ENCODE assay signal across 9 mouse cellular contexts in the genomic region with DNA sequence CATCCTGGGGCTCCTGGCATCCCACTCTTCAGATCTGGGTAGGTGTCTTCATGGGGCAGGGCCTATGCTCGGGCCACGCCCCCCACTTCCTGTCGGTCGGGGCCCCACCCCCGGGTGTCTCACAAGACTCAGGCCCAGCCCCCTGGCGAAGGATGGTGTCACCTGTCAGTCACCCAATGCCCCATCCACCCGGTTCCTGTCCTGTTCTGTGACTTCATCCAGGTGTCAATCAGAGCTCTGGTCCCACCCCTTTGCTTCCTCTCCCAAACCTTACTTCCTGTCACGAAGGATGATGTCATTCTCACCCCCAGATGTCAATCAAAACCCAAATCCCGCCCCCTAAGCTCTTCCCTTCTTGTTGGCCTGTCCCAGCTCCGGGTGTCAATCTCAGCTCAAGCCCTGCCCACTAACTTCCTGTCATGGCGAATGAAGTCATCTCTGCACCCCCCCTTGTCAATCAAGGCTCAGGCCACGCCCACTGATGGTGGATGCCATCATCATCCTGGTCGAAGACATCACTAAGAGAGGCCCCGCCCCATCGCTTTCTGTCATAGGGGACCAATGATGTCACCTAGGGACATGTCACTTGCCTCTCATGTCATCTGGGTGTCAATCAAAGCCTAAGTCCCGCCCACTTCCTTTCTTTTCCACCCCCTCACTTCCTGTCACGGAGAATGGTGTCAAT. TPM values are rescaled to one million over a fixed set of nuclear protein-coding genes. Genes with fewer than 3 reads are reported as not detected.
A peak's percentile ranks its signal among the peaks of the same experiment; 100 is the strongest.
DNase-seq lines count a peak whose midpoint lies in the region; ATAC-seq and TF ChIP-seq lines count a peak whose summit lies in the region.
"Had no signal": no experiment of that assay in that cellular context is flagged by ENCODE, and none has a peak within 500 bp of the region (broad histone marks: within the 10 kb centered on the region; RNA-seq: fewer than 3 reads in every experiment).

No protein-coding gene starts in this region.

- H3K27ac ChIP-seq in embryonic facial prominence, embryonic 11.5 days (replicated peaks; ENCODE audit: low read depth, low read length) = no peak overlapping the region
- H3K27ac ChIP-seq in hindbrain, embryonic 11.5 days (ENCODE audit: low read depth, low read length) = no peak overlapping the region
- H3K27ac ChIP-seq in midbrain, postnatal 0 days (ENCODE audit: low read depth, low read length) = peak overlapping the region; percentile 73; the same call in 1 of the 2 replicates

- H3K36me3 ChIP-seq in embryonic facial prominence, embryonic 11.5 days (replicated peaks; ENCODE audit: control insufficient read depth, insufficient read depth, low read depth, low read length) = no peaks in the 10 kb centered on the region
- H3K36me3 ChIP-seq in hindbrain, embryonic 11.5 days (ENCODE audit: control insufficient read depth, insufficient read depth, low read length) = 0 out of 2 replicates have a peak, but pooled peaks cover 2% of the 10 kb centered on the region
- no peaks in the 10 kb centered on the region for H3K36me3 ChIP-seq in midbrain, postnatal 0 days (ENCODE audit: insufficient read depth, low read length)

- peak overlapping the region; percentile 63; the same call in 1 of the 2 replicates for H3K4me3 ChIP-seq in embryonic facial prominence, embryonic 11.5 days (ENCODE audit: low read depth, low read length)
- peak overlapping the region; percentile 70; the same call in 1 of the 2 replicates for H3K4me3 ChIP-seq in hindbrain, embryonic 11.5 days (ENCODE audit: low read depth, low read length)
- H3K4me3 ChIP-seq in midbrain, postnatal 0 days (ENCODE audit: low read depth, low read length) = peak overlapping the region; percentile 61

- 79% methylated on average over 17 of the region's 17 CpGs for WGBS in embryonic facial prominence, embryonic 11.5 days
- 80% methylated on average over 17 of the region's 17 CpGs for WGBS in hindbrain, embryonic 11.5 days
- WGBS in midbrain, postnatal 0 days = 87% methylated on average over 17 of the region's 17 CpGs

- DNase-seq in cerebellum, adult 11 months = peak; percentile 42
- DNase-seq in embryonic facial prominence, embryonic 11.5 days (ENCODE audit: low spot score) = peak; percentile 25
- DNase-seq in hindbrain, embryonic 11.5 days (ENCODE audit: low spot score) = peak; percentile 21
- DNase-seq in left cerebral cortex, postnatal 36 days (ENCODE audit: low spot score in 2 of 2) = peak; percentile 18 to 30
- DNase-seq in midbrain, postnatal 0 days (ENCODE audit: low spot score) = peak; percentile 35
- DNase-seq in testis, postnatal 14 days (ENCODE audit: low spot score) = peak; percentile 86

- TF ChIP-seq CTCF in midbrain, postnatal 0 days (IDR thresholded peaks at IDR 0.05) = no peak

- no peaks in the 10 kb centered on the region for H3K4me1 ChIP-seq in embryonic facial prominence, embryonic 11.5 days (ENCODE audit: control insufficient read depth, insufficient read depth, low read length)
- H3K4me1 ChIP-seq in hindbrain, embryonic 11.5 days (replicated peaks; ENCODE audit: control insufficient read depth, insufficient read depth, low read length) = no peaks in the 10 kb centered on the region
- no peaks in the 10 kb centered on the region for H3K4me1 ChIP-seq in midbrain, postnatal 0 days (ENCODE audit: insufficient read depth, low read length)

- no peak overlapping the region for H3K9ac ChIP-seq in embryonic facial prominence, embryonic 11.5 days (replicated peaks; ENCODE audit: low read length)
- no peak overlapping the region for H3K9ac ChIP-seq in hindbrain, embryonic 11.5 days (ENCODE audit: low read depth, low read length)
- 0 out of 2 replicates have a peak overlapping the region, but pooled peaks have one; percentile 72 for H3K9ac ChIP-seq in midbrain, postnatal 0 days (replicated peaks; ENCODE audit: low read length, poor library complexity, severe bottlenecking)

- ATAC-seq in cerebellum, adult (ENCODE audit: insufficient number of reproducible peaks, low FRiP score, low TSS enrichment) = no peak
- ATAC-seq in CD4-positive, CD25-positive, alpha-beta regulatory T cell, adult 4 months = peak; percentile 3
- peak; percentile 8; the same call in 1 of the 2 replicates for ATAC-seq in embryonic facial prominence, embryonic 11.5 days (replicated peaks; ENCODE audit: insufficient number of reproducible peaks, low FRiP score, low TSS enrichment, low read depth)
- peak; percentile 1; the same call in 1 of the 2 replicates for ATAC-seq in hindbrain, embryonic 11.5 days (ENCODE audit: low FRiP score)
- ATAC-seq in midbrain, postnatal 0 days (ENCODE audit: low FRiP score) = peak; percentile 3; the same call in 1 of the 2 replicates

- no peak overlapping the region; the same call in 1 of the 2 replicates for H3K4me2 ChIP-seq in embryonic facial prominence, embryonic 11.5 days (ENCODE audit: low read depth, low read length)
- no peak overlapping the region; the same call in 1 of the 2 replicates for H3K4me2 ChIP-seq in hindbrain, embryonic 11.5 days (replicated peaks; ENCODE audit: low read depth, low read length)
- peak overlapping the region; percentile 90 for H3K4me2 ChIP-seq in midbrain, postnatal 0 days (ENCODE audit: low read depth, low read length, poor library complexity, severe bottlenecking)

- H3K9me3 ChIP-seq in embryonic facial prominence, embryonic 11.5 days (replicated peaks; ENCODE audit: control insufficient read depth, low read length) = peaks cover 14% of the 10 kb centered on the region
- peaks cover 10% of the 10 kb centered on the region; the same call in 1 of the 2 replicates for H3K9me3 ChIP-seq in hindbrain, embryonic 11.5 days (ENCODE audit: control insufficient read depth, low read length)
- peaks cover 32% of the 10 kb centered on the region; the same call in 1 of the 2 replicates for H3K9me3 ChIP-seq in midbrain, postnatal 0 days (ENCODE audit: low read length)

- intact Hi-C loops in left cerebral cortex, postnatal 36 days (cut with DNase I) = no loop called here

- H3K27me3 ChIP-seq in embryonic facial prominence, embryonic 11.5 days (ENCODE audit: control insufficient read depth, insufficient read depth, low read length) = no peaks in the 10 kb centered on the region
- no peaks in the 10 kb centered on the region for H3K27me3 ChIP-seq in hindbrain, embryonic 11.5 days (ENCODE audit: control insufficient read depth, insufficient read depth, low read length)
- no peaks in the 10 kb centered on the region for H3K27me3 ChIP-seq in midbrain, postnatal 0 days (ENCODE audit: insufficient read depth, low read length)

RNA-seq across cellular contexts. Expression of a gene that starts 1.2 kb away (rescaled TPM):
- 10 to 100 TPM in 1 of 2 experiments, 1 to 10 TPM in 1; 5.1 to 12.1 TPM for polyA plus RNA-seq in CD4-positive, CD25-positive, alpha-beta regulatory T cell, adult 4 months (2017; shearing (Covaris generic))
- polyA plus RNA-seq in embryonic facial prominence, embryonic 11.5 days (2014; fragmentation: Nextera tagmentation; extraction: Ambion mirVana) = 1.4 and 3.8 TPM in 2 replicates
- 3.0 TPM in 2 replicates for polyA plus RNA-seq in hindbrain, embryonic 11.5 days (2014; fragmentation: Nextera tagmentation; extraction: Ambion mirVana)
- total RNA-seq in left cerebral cortex, postnatal 36 days (2021) = 1 to 10 TPM; 3.6 to 3.9 TPM
- total RNA-seq in midbrain, postnatal 0 days (2014; rRNA removed) = 5.9 and 11.3 TPM in 2 replicates
- polyA plus RNA-seq in midbrain, postnatal 0 days (2015; fragmentation: Nextera tagmentation; extraction: Ambion mirVana) = 3.1 and 4.0 TPM in 2 replicates

RNA-seq across cellular contexts. Expression of a gene that starts 24.7 kb away (rescaled TPM):
- polyA plus RNA-seq in CD4-positive, CD25-positive, alpha-beta regulatory T cell, adult 4 months (2017; shearing (Covaris generic)) = under 1 TPM in 1 of 2 experiments, not detected in 1; 0.43 TPM
- polyA plus RNA-seq in embryonic facial prominence, embryonic 11.5 days (2014; fragmentation: Nextera tagmentation; extraction: Ambion mirVana) = not detected in 2 replicates
- not detected in 2 replicates for polyA plus RNA-seq in hindbrain, embryonic 11.5 days (2014; fragmentation: Nextera tagmentation; extraction: Ambion mirVana)
- not detected for total RNA-seq in left cerebral cortex, postnatal 36 days (2021)
- not detected in 2 replicates for total RNA-seq in midbrain, postnatal 0 days (2014; rRNA removed)
- polyA plus RNA-seq in midbrain, postnatal 0 days (2015; fragmentation: Nextera tagmentation; extraction: Ambion mirVana) = 0.12 TPM in 1 of 2 replicates, not detected in the other
- total RNA-seq: neutrophil, adult 5-6 weeks had no signal

RNA-seq across cellular contexts. Expression of a gene that starts 53.8 kb away (rescaled TPM):
- polyA plus RNA-seq in CD4-positive, CD25-positive, alpha-beta regulatory T cell, adult 4 months (2017; shearing (Covaris generic)) = not detected
- polyA plus RNA-seq in embryonic facial prominence, embryonic 11.5 days (2014; fragmentation: Nextera tagmentation; extraction: Ambion mirVana) = not detected in 2 replicates
- not detected in 2 replicates for polyA plus RNA-seq in hindbrain, embryonic 11.5 days (2014; fragmentation: Nextera tagmentation; extraction: Ambion mirVana)
- total RNA-seq in left cerebral cortex, postnatal 36 days (2021) = not detected
- total RNA-seq in midbrain, postnatal 0 days (2014; rRNA removed) = not detected in 2 replicates
- not detected in 2 replicates for polyA plus RNA-seq in midbrain, postnatal 0 days (2015; fragmentation: Nextera tagmentation; extraction: Ambion mirVana)
- total RNA-seq: neutrophil, adult 5-6 weeks had no signal

Comparison
In these comparisons a context has a peak if more than half of its experiments do, and no peak if none do; other contexts are left out.
1. DNase-seq: peak in every context shown above with its lines; median percentile 86 in testis, postnatal 14 days; 42 in cerebellum, adult 11 months; 35 in midbrain, postnatal 0 days; 25 in embryonic facial prominence, embryonic 11.5 days; 24 in left cerebral cortex, postnatal 36 days; 21 in hindbrain, embryonic 11.5 days.